Mouse (Mus musculus) megakaryocyte, embryonic 14.5 days (primary cell): Measurements from ENCODE around the gene Usp1.

Experiments
- FLI1 ChIP-seq: IDR thresholded peaks from 2 replicates; pipeline ENCODE4 v1.6.1; 2012; ENCODE audit warnings: low read length, inconsistent platforms, mixed read lengths
- GATA1 ChIP-seq: IDR thresholded peaks from 3 replicates; pipeline ENCODE4 v1.6.1; 2012; ENCODE audit warnings: mixed read lengths, low read length, inconsistent platforms, borderline replicate concordance

DNA sequence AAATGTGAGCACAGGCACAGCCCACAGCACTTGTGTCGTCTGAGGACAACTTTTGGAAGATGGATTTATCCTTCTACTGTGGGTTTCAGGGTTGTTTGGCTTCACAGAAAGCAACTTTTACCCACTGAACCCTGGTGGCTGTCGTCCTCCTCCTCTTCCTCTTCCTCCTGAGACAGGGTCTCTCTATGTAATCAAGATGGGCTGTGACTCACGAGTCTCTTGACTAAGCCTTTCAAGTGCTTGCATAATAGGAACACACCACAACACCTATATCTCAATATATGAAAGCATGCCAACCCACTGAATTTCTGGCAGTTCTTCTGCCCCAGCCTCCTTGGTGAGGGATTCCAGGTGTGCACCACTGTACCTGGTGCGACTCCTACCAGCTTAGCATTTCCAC is 2.7 kb upstream of the Usp1 start:
- TF ChIP-seq FLI1 = no peak
- TF ChIP-seq GATA1 = no peak
